Mouse (Mus musculus): ENCODE results near the gene Saa3.
"Not testable (repeated sequence)": the region's sequence is repeated elsewhere in the genome, so short reads cannot be mapped to it uniquely, and the experiment has no call there.

Saa3 gene

GRCm38 (mm10) chr7:46715600-46715999, at the start of gene Saa3:
Gene Saa3, minus strand, starts transcription at chr7:46715700.
- DNase-seq (ENCODE audit: low spot score in 2 of 2) = no peak

- no peak for DNase-seq (ENCODE audit: low spot score in 2 of 2)
These were observed 49.2 kb upstream of the Saa3 start for GRCm38 (mm10) chr7:46764672-46765071.

GRCm38 (mm10) chr7:46762601-46763000, 47.1 kb upstream of the Saa3 start:
- no peak for DNase-seq (ENCODE audit: low spot score in 2 of 2)

DNA sequence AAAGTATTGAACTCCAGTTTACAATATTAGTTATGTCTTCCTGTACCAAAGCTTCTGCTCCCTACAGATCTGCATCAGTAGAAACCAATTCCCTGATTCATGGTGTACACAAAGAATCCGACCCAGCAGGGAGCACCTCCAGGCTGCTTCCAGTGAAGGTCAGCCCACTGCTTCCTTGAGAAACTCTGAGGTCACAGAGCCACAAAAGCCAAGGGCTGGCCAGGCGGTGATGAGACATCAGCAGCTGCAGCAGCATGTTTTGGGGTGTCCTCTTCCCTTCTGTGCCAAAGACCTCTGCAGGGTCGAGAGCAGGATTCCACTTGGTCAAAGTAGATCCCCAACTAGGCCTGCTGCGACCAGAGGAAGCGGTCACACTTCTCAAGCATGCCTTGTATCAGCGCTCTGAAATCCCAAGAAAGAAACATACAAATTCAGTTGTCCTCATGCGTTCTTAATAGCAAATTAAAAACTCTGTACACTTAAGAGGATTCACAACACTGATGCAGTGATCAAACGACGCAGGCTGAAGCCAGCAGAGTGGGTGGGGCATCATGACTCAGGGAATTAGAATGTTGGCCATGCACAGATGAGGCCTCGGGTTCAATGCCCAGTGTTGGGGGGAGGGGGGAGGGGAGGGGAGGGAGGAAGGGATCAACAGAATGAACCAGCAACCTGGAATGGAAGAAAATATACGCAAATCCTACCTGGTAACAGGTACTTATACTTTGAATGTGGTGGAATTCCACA, 45.7 kb upstream of the Saa3 start:
- no peak for DNase-seq (ENCODE audit: low spot score in 2 of 2)

GRCm38 (mm10) chr7:46751490-46751889, 36.0 kb upstream of the Saa3 start, which contains the start of gene Saa2:
Gene Saa2, plus strand, starts transcription at chr7:46751790.
- DNase-seq (ENCODE audit: low spot score in 2 of 2) = no peak

DNA sequence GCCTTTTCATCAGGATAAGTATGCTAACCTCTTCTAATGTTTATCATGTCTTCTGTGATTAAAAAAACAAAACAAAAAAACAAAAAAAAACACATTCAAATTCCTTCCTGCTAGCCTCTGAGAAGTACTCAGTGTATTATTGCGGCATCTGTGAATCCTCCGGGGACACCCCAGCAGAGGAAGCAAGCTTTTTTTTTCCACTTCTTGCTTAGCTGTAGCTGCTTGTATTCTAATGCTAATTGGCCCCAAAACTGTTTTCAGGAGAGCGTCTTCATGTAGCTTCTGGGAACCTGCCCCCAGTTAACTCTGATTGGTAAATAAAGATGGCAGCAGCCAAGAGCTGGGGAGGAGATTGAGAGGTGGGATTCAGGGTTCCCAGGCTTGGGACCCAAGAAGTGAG, 33.0 kb upstream of the Saa3 start:
- DNase-seq (ENCODE audit: low spot score in 2 of 2) = no peak

- DNase-seq (ENCODE audit: low spot score in 2 of 2) = no peak
These were observed 30.9 kb upstream of the Saa3 start for GRCm38 (mm10) chr7:46746381-46746780.

DNA sequence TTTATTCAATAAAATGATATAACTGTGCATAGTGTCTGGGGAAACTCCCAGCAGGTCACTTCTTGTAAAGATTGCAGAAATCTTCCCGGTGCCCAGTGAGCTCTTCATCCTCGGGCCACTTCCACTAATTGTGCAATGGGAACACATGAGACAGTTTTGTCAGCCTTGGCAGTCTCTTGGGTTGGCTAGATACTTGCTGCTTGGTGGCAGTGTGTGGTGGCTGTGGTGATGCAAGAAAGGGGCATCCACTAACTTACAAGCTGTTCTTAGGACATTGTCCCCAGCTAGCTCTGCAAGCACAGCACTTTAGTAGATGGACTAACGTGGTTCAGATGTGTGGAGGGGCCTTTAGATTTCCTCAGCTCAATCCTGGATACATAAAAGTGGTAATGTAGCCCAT, 30.3 kb upstream of the Saa3 start:
- no peak for DNase-seq (ENCODE audit: low spot score in 2 of 2)

DNA sequence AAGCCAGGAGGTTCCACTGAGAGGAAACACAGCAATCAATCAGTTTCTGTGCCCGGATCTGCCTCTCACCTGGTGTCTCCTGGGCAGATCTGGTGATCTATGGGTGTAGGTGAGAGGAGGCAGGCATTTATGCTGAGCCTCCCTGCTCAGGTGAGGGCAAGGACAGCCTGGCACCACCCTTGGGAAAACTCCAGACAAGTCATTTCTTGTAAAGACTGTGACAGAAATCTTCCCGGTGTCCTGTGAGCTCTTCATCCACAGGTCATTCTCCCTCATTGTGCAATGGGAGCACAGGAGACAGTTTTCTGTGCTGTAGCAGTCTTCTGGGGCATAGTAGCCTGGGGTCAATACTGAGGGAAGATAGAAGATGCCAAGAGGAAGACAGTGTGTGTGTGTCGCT, 27.4 kb upstream of the Saa3 start, which contains the start of gene Saa1:
Gene Saa1, minus strand, starts transcription at position 101 of the 400 bp plus-strand sequence.
- not testable (repeated sequence) for DNase-seq (ENCODE audit: low spot score in 2 of 2)

- DNase-seq (ENCODE audit: low spot score in 2 of 2) = not testable (repeated sequence)
These were observed 24.5 kb upstream of the Saa3 start for GRCm38 (mm10) chr7:46740041-46740440.

DNA sequence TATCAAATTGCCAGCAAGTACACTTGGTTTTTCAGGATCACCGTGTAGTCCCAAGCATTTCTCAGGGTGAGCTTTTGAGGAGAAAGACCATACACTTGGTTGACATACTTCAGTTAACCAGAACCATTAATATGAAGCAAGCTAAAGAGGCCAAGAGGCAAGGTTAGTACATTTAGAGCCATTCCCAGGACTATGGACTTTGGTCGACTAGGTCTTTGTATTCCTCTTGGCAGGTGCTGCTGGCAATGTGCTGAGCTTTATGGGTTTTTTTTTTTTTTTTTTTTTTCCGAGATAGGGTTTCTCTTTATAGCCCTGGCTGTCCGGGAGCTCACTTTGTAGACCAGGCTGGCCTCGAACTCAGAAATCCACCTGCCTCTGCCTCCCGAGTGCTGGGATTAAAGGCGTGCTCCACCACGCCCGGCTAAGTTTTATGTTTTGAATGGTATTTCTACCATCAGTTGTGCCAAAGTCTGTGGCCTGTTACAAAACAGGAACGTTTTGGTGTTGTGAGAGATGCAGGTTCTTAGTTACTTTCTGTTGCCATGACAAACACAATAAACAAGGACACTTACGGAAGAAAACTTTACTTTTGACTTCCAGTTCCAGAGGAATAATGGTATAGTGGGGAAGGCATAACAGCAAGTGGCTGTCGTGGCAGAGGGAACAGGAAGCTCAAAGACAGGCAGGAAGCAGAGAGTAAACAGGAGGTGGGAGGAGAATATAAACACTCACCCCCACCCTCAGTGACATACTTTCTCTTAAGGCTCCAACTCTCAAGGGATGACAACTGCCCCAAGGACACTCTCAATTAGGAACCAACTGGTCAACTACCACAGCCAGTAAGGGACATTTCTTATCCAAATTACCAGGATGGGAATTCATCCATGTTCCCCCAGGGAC, 23.3 kb upstream of the Saa3 start:
- DNase-seq (ENCODE audit: low spot score in 2 of 2) = no peak

DNA sequence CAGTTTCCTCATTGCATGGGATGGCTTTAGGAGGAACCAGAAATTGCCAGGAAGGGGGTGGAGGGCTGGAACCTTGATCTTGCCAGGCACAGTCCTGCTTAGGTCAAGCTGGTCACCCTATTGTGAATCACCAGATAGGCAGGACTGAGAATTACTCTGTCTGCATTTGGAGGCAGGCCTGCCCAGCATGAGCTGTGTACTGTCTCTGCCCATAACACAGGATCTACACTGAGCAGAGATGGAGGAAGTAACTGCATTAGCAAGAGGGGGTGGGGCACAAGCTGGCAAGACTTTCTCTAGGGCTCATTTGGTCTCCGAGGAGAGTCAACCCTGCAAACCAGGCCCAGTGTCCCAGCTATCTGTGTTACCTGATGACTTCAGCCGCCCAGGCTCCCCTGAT, 19.5 kb upstream of the Saa3 start:
- DNase-seq (ENCODE audit: low spot score in 2 of 2) = no peak

DNA sequence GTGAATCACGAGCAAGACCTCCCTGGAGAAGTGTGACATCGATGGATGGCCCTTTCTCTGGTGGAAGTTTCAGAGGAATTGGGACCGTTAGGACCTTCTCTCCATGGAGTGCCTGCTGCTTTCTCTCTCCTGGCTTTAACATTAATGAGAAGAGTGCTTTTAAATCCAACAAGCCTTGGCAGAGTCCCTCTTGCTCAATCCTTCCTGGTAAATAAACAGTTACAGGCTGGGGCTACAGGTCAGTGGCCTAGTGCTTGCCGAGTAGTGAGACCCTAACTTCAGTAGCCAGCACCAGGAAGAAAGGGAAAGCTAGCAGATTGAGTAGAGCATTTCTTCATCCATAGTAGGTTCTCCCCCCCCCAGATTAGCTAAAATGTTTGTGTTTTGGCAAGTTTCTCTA, 17.0 kb upstream of the Saa3 start, which contains the start of gene Saa4:
Gene Saa4, minus strand, starts transcription at position 146 of the 400 bp plus-strand sequence.
- DNase-seq (ENCODE audit: low spot score in 2 of 2) = no peak

- no peak for DNase-seq (ENCODE audit: low spot score in 2 of 2)
These were observed 12.1 kb upstream of the Saa3 start for GRCm38 (mm10) chr7:46727584-46727983.

DNA sequence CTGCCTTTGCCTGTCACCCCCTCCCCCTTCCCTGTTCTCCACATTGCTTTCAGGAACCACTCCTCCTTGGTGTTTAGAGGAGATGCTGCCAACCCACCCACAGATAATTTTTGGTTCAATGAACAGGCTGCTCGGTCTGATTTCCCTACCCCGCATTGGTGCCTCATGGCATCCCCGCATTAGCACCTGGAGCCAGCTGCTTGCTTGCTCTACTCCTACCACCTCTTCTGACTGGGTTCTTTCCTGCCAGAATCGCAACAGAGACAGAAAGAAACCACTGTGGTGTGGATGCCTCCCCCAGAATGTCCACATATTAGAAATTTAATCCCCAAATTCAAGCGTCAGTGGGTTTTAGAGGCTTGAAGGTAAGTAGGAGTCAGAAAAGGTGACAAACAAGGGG, 8.9 kb upstream of the Saa3 start:
- no peak for DNase-seq (ENCODE audit: low spot score in 2 of 2)

DNA sequence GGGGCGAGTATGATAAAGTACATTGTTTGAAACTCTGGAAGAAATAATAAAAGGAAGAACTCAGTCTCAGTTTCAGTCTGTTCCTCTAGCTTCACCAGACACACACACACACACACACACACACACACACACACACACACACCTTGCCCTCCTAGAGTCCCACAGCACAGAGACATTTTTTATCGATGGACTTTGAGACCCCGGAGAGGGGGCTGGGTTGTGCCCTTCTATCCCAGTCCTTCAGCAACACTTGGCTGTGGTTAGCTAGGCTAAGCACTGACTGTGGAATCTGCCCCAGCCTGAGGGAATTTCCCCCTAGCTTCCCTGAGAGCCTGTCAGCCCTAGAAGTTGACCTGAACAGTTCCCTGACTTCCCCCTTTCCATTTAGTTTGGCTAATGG, 8.3 kb upstream of the Saa3 start:
- no peak for DNase-seq (ENCODE audit: low spot score in 2 of 2)

DNA sequence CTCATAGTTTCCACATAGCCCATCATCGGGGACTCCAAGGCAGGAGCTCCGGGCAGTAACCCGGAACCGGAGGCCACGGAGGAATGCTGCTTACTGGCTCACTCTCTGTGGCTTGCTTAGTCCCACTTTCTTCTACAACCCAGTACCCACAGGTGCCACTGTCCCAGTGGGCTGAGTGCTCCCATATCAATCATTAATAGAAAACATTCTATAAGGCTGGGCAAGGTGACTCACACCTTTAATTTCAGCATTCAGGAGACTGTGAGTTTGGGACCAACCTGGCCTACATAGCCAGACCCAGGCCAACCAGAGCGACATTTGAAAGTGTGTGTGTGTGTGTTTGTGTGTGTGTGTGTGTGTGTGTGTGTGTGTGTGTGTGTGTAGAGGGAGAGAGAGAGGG, 7.9 kb upstream of the Saa3 start:
- no peak for DNase-seq (ENCODE audit: low spot score in 2 of 2)

GRCm38 (mm10) chr7:46720460-46720859, 5.0 kb upstream of the Saa3 start:
- DNase-seq (ENCODE audit: low spot score in 2 of 2) = no peak

- no peak for DNase-seq (ENCODE audit: low spot score in 2 of 2)
These were observed 4.0 kb upstream of the Saa3 start for GRCm38 (mm10) chr7:46719526-46719925.

GRCm38 (mm10) chr7:46718591-46719270, 3.2 kb upstream of the Saa3 start:
- no peak for DNase-seq (ENCODE audit: low spot score in 2 of 2)

GRCm38 (mm10) chr7:46716897-46717296, 1.4 kb upstream of the Saa3 start:
- no peak for DNase-seq (ENCODE audit: low spot score in 2 of 2)

DNA sequence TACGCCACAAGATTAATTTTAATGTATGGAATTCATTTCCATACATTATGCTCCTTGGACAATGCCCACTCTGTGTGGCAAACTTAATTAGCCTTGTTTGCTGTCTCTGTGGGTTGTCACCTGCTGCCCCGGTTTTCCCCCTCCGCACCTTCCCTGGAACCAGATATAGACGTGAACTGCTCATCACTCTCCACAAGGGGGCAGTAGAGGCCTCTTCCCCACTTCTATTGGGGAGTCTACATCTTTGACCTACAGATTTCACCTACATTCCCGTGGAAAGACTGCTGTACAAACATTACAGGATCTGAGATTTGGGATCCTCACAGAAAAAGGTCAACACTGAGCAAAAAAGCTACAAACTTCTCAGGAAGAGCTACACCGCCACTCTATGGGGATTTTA, 982 bp downstream of the Saa3 start:
- DNase-seq (ENCODE audit: low spot score in 2 of 2) = peak; percentile 58 to 72
